Mouse (Mus musculus) kidney, postnatal 25 days (tissue): ENCODE measurements around the gene Zfp575.
A peak's percentile ranks its signal among the peaks of the same experiment; 100 is the strongest.

Source experiments
- DNase-seq, 2 experiments: peaks; one replicate each; pipeline ENCODE4 v3.0.0; 2021; ENCODE audit warnings: mixed read lengths in 2 of 2

The Zfp575 gene

DNA sequence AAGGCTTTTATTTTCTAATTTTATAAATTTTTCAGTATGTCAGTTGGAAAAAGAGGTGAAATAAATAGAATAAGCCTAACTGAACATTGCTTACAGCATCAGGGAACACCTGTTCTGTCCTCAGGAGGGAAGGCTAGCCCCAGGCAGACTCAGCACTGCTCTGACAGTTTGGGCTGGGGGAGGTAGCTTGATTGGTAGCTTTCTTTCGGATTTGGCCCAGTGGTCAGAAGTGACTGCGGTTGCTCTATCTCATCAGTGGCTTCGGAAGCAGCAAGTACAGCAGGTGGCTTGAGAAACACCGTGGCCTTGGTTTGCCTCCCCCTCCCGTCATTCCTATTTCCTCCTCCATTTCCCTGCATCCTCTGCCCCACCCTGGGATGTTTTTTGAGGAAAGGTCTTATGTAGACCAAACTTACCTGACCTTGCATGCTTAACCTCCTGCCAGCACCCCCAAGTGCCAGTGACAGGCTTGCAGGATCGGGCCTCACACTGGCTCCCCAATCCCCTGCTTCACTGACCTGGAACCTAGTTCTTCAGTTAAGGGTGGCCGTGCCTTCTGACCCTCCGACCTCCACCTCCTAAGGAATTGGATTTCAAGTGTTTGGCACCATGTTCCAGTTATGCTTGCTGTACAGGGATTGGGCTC, 24.1 kb downstream of the Zfp575 start:
- no peak for DNase-seq

DNA sequence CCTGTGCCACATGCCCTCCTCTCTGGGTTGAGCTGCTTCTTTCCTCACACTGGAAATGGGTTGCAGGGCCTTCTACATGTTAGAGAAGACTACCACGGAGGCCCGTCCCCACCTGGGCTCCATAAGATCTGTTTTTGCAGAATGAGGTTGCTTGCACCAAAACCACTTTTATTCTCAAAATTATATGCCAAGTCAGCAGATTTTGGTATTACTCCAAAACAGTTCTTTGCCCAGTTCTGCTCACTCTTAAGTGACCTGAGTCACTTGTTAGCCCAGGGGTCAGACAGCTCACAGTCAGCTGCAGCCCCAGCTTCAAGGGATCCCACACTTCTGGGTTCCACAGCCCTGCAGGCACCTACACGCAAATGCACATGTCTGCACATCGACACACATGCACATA, 26.0 kb downstream of the Zfp575 start:
- no peak for DNase-seq

DNA sequence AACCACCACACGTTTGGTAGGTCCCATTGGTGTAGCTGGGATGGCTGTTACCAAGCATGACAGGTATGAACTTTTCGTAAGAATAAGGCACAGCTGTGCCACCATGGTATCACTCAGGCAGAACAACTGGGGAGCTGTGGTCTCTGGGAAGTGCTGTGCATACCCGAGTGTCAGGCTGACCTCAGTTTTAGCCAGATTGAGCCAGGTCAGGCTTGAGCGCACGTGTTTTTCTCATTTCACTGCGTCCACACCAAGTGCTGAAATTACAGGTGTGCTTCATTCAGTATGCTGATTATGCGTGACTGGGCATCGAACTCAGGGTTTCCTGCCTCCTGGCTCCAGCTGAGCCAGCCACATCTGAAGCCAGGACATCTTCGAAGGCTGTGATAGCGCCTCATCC, 31.7 kb downstream of the Zfp575 start:
- DNase-seq, result peak; percentile 32 to 63

DNA sequence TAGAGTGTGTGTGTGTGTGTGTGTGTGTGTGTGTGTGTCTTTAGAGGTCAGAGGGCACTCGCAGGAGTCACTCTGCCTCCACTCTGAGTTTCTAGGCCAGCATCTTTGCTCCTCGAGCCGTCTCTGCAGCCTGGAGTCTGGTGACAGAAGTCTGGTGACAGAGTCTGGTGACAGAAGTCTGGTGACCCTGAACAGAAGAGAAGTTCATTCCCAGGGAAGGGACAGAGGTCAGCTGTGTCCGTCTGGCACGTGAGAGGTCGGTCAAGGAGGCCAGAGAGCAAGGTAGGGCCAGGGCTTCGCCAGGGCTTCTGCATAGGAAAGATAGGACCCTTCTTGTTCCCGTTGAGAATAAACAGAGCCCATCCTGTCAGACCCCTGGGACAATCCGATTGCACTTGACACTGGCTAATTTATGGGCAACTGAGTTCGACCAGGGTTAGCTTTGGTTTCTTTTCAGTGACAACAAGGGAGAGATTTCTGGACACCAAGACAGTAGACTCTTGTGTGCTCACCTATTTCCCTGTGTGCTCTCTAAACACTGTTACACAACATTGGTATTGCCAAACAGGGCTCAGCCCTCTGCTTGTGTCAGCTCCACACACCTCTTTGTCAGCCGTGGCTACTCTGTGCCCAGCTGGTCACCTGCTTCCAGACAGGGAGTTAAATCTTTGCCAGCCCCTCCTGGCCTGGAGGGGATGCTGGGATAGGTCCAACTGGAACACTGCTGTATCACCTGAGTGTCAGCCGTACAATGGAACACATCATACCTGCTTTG, 35.3 kb downstream of the Zfp575 start:
- DNase-seq, result peak in 1 of 2 experiments; percentile 59

DNA sequence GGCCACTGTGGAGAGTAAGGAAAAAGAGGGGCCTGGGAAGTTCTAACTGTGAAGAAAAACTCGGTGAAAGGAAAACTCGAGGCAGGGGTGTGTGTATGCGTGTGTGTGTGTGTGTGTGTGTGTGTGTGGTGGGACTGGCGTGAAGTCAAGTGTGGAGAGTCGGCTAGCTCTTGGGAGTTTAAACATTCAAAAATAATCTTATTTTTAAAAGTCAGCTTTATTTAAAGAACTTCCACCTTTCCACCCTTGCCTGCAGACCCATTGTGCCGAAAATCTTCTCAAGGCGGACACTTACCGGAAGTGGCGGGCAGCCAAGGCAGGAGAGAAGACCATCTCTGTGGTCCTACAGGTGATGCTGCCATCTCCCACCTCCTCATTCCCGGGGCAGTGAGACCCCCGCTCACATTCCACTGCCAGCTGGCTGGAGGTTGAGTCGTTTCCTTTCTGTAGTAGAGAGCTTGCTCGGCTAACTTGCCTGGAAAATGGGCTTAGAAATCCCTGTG, 39.9 kb downstream of the Zfp575 start:
- DNase-seq, result no peak

DNA sequence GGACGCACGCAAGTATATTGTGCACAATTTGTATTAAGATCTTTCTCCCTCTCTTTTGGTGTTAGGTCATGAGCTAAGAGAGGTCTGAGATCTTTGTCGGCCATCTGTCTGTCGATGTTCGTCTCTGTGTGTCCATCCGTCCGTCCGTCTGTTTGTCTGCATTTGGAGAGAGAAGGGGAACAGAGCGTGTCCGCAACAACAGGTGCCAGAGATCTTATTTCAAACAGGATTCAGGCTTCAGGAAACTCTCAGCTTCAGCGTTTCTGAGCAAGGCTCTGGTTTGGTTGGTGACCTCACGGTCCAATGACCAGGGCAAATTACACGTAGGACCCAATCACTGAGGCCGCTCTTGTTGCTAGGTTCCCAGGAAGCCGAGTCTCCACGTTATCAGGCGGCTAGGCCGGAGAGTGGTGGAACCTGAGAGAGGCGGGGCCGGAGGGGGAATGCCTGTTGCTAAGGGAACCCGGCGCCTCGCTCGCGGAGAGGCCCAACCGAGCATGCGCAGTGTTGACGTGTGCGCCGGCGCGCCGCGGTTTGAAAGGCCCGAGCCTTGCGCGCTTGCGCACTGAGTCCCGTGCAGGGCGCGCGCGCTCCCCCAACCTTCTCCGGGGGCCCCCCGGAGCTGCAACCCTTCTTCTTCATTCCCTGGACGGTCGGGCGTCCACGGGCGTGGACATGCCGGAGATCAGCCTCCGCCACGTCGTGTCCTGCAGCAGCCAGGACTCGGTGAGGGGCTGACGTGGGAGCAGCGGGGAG, 40.6 kb downstream of the Zfp575 start:
- DNase-seq, result peak; percentile 99 to 100

DNA sequence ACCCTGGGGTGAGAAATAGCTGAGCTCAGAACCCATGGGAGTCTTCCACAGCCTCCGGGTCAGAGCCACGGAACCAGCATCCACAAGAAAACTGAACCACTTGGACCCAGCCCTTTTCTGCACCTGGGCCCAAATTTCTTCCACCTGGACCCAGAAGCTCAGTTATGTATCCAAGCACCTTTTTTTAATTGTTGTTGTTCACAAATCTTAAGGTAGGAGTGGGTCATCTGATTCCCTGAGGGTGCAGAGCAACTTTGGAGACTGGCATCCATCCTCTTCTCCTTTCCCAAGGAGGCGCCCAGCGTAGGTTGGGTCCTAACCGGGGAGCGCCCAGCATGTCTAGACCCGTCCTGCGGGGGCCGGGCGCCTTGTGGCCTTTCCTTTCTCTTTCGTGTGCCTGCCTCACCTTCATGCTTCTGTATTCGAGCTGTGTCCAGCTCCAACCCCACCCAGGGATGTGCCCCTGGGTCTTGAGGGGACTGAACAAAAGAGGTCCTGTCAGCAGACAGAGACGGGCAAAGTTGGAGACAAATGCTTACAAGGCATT, 41.3 kb downstream of the Zfp575 start, which contains the start of the genes Pinlyp and Xrcc1:
Gene Pinlyp (minus strand): TSS at position 51 of the 547 bp plus-strand sequence.
Gene Xrcc1 (plus strand): TSS at position 222 of the 547 bp plus-strand sequence.
- DNase-seq, result no peak

DNA sequence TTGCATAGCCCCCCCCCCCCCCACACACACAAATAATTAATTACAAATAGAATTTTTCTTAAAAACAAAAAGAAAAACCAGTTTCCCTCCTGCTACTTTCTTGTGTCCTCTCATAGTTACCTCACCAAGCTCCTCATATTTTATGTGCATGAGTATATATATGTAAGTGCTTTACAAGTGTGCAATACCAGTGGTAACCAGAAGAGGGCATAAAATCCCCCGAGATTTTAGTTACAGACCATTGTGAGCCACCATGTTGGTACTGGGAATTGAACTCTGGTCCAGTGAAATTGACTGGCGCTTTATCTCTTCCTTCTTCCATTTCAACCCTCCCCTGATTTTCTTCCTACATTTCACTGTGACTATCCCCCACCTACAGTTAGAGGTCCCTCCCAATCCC, 42.9 kb downstream of the Zfp575 start:
- no peak for DNase-seq

DNA sequence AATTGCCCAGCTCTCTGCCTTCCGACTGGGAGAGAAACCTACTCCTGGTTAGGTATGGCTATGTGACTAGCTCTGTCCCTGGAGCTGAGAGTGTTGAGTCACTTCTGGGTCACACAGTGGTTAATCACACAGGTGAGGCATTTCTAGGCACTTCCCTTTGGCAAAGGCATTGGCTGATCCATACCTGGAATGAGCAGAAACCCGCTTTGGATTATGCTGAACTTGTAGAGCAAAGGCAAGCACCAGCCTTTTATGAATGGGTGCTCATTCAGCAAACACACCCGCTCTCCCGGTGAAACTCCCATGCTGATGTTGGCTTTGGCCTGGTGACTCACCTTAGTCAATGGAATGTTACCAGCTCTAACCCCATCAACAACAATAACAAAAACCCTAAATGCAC, 47.8 kb downstream of the Zfp575 start:
- no peak for DNase-seq

DNA sequence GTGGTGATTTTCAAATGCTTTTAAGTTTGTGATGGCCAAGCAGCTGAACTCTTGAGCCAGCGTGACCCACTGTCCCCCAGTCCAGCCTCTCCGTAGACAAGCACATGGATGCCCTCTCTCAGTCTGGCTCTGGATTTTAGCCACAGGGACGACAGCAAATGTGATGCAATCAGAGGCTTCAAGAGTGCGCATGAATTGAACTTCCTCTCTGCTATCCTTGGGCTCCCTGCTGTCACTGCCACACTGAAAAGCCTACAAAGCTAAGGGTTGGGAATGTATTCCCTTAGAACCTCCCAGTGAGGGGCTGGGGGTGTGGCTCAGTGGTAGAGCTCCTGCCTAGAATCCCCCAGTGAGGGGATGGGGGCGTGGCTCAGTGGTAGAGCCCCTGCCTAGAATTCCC, 48.7 kb downstream of the Zfp575 start:
- no peak for DNase-seq

DNA sequence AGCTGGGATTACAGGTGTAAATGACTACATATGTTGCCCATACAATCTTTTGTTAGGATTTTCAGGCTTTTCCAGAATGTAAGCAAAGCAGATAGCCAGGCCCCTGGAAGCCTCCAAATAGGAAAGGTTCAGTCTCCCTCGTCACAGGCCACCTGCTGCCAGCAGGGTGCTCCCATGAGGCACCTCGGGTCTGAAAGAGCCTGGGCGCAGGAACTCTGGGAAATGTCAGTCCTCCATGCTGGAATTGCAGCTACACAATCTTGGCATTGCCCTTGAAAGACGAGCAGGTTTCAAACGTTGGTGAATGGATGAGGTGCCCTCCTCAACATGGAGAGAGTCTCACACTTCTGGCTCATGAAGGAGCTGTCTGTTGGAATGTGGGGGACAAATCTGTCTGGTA, 49.3 kb downstream of the Zfp575 start:
- peak; percentile 59 to 77 for DNase-seq

DNA sequence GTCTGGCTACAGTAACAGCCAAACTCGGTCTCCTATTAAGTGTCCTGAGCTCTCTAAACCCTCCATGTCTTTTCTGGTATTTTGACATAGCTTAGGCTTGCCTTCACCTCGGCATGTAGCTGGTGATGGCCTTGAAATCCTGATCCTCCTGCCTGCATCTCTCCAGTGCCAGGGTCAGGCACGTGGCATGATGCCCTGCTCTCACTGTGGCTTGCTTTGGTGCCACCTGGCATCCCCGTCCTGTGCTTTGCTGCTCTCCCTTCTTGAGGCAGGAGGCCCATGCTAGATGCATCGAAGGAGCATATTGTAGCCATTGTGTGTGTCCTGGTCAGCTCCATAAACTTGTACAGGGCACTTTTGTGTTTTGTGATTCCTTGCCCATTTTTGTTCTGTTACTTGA, 49.9 kb downstream of the Zfp575 start:
- DNase-seq, result no peak

DNA sequence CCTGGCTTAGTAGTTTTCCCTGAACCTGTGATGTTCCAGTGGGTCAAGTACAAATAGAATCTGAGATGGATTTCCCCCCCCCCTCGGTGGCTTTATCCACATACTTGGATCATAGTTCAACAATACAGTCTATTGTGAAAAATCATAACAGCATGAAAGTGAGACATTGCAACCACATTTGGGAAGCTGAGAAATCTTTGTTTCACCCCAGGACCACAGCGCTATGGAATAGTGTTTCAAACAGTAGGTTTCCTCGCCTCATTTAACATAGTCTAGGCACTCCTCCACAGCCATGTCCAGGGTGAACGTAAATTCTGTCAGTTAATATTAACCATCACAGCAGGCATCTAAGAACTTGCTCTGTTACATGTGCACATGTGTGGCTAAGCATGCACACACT, 50.4 kb downstream of the Zfp575 start:
- no peak for DNase-seq

DNA sequence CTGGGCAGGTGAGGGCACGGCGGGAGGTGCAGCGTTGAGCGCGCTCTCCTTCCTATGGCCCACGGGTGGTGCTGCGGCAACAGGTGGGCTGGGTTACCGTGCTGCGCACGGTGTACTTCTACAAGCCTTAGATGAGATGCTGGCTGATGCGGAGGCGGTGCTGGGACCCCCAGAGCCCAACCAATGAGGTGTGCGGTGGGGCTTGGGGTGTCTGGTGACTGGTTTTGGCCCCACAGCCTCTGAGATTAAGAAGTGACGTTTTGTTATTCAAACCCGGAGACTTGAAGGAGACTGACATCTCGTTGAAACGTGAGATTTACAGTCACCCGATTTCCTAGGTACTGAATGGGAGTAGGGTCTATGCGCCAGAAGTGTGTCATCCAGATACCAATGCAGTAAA, 53.1 kb downstream of the Zfp575 start:
- no peak for DNase-seq
